Comparison of ENCODE assay signal across 11 mouse cellular contexts in genomic region chr16:9092191-9092848, GRCm38 (mm10).
DNase-seq lines count a peak whose midpoint lies in the region; ATAC-seq lines count a peak whose summit lies in the region.
"Had no signal": no experiment of that assay in that cellular context is flagged by ENCODE, and none has a peak within 500 bp of the region (broad histone marks: within the 10 kb centered on the region; RNA-seq: fewer than 3 reads in every experiment).

No protein-coding gene starts in this region.

- intact Hi-C loops in heart, postnatal 36 days (cut with DNase I), result no loop called here

- DNase-seq in adrenal gland, postnatal 10 days, result peak; percentile 12
- no peak for DNase-seq in adrenal gland, adult 8-10 months
- peak; percentile 28 for DNase-seq in testis, postnatal 10 days (ENCODE audit: low spot score)
- no peak for DNase-seq in testis, postnatal 14 days (ENCODE audit: low spot score)
- DNase-seq in heart, postnatal 36 days, result peak; percentile 7 to 10
- no peak for DNase-seq in cerebellum, adult 9-11 months
- no peak for DNase-seq in right cerebral cortex, postnatal 4 days
- DNase-seq: layer of hippocampus, adult 9-11 months had no signal

- ATAC-seq in granulocyte monocyte progenitor cell, adult 5-6 weeks (replicated peaks; ENCODE audit: poor library complexity, severe bottlenecking), result no peak
- ATAC-seq: forebrain, embryonic 13.5 days; inflammation-experienced regulatory T-cells, adult 6 months had no signal

Comparison
In these comparisons a context has a peak if more than half of its experiments do, and no peak if none do; other contexts are left out.
1. DNase-seq: peak in adrenal gland, postnatal 10 days (single experiment), testis, postnatal 10 days (single experiment) and heart, postnatal 36 days (2 of 2); none in adrenal gland, adult 8-10 months (single experiment), testis, postnatal 14 days (single experiment), cerebellum, adult 9-11 months (single experiment) and right cerebral cortex, postnatal 4 days (single experiment).